Mouse (Mus musculus) limb, embryonic 10.5 days (tissue): ENCODE results near the gene Nt5c2. TPM values are rescaled to one million over a fixed set of nuclear protein-coding genes. Genes with fewer than 3 reads are reported as not detected.
A peak's percentile ranks its signal among the peaks of the same experiment; 100 is the strongest.

Experiments
- DNase-seq: peaks from one replicate; pipeline ENCODE4 v3.0.0-alpha.2; 2017; ENCODE audit warnings: low spot score
- H3K27ac ChIP-seq: fragments of 300-500 bp; sonication (generic); 2 replicates; pipeline ENCODE4 v1.5.1; 2016; ENCODE audit warnings: mild to moderate bottlenecking
- H3K27me3 ChIP-seq: fragments of 300-500 bp; sonication (generic); 2 replicates; pipeline ENCODE4 v1.6.1; 2016; ENCODE audit warnings: low read depth, mild to moderate bottlenecking; ENCODE audit not compliant: poor library complexity, severe bottlenecking
- H3K36me3 ChIP-seq: fragments of 300-500 bp; sonication (generic); 2 replicates; pipeline ENCODE4 v1.6.1; 2016; ENCODE audit warnings: mild to moderate bottlenecking, moderate library complexity
- H3K4me1 ChIP-seq: fragments of 300-500 bp; sonication (generic); 2 replicates; pipeline ENCODE4 v1.6.1; 2016
- H3K4me3 ChIP-seq: fragments of 300-500 bp; sonication (generic); 2 replicates; pipeline ENCODE4 v1.5.1; 2016; ENCODE audit warnings: mild to moderate bottlenecking, moderate library complexity
- H3K9me3 ChIP-seq: fragments of 300-500 bp; sonication (generic); replicated peaks from 2 replicates; pipeline ENCODE4 v1.6.1; 2016; ENCODE audit warnings: mild to moderate bottlenecking
- WGBS: fragments of 180-500 bp; shearing (Covaris S2); methylation state at CpG from one replicate; pipeline ENCODE4 v1.1.7; 2016; 5-methylcytosine and 5-hydroxymethylcytosine counted together
- polyA plus RNA-seq: library from polyadenylated mRNA; unstranded; fragments of >200 nt; fragmentation: Nextera tagmentation; extraction: Ambion mirVana; gene quantifications from 2 replicates; pipeline ENCODE4 v1.2.1, GENCODE M21; 2016

The Nt5c2 gene
- polyA plus RNA-seq = 75.4 and 89.8 TPM in 2 replicates

DNA sequence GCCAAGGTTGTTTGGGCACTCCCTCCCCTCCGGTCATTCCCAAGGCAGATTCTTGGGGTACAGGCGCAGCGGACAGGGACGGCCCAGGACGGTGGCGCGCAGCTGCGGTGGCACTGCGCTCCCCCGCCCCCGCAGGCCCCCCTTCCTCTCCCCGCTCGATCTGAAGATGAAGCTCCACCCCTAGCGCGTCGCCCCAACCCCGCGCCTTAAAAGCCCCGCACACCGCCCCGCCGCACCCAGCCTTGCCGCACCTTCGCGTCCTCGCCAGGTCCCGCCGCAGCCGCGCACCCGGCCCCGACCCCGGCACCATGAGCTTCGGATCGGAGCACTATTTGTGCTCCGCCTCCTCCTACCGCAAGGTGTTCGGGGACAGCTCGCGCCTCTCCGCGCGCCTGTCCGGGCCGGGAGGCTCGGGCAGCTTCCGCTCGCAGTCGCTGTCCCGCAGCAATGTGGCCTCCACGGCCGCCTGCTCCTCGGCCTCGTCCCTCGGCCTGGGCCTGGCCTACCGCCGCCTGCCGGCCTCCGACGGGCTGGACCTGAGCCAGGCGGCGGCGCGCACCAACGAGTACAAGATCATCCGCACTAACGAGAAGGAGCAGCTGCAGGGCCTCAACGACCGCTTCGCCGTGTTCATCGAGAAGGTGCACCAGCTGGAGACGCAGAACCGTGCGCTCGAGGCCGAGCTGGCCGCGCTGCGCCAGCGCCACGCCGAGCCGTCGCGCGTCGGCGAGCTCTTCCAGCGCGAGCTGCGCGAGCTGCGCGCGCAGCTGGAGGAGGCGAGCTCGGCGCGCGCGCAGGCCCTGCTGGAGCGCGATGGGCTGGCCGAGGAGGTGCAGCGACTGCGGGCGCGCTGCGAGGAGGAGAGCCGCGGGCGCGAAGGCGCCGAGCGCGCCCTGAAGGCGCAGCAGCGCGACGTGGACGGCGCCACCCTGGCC lies at the start of gene Nt5c2, which contains the start of gene Ina:
Nt5c2 (minus strand) TSS at position 707 of the 935 bp plus-strand sequence.
Ina (plus strand) TSS at position 252 of the 935 bp plus-strand sequence.
- H3K27ac ChIP-seq = no peak within 1 kb of the TSS
- peak; percentile 71 for DNase-seq

GRCm38 (mm10) chr19:47057684-47058083 lies 42.7 kb upstream of the Nt5c2 start:
- Histone ChIP-seq H3K36me3 (no peaks in the 10 kb centered on the region), H3K9me3 (no peaks in the 10 kb centered on the region), H3K27ac (no peak overlapping the region), H3K4me3 (no peak overlapping the region), H3K4me1 (no peaks in the 10 kb centered on the region), H3K27me3 (no peaks in the 10 kb centered on the region)
- WGBS = 81% methylated on average over 1 of the region's 1 CpGs
- DNase-seq = no peak

More for the DNA sequence above, at the start of gene Nt5c2, which contains the start of gene Ina:
- WGBS = under 1% methylated on average over 118 of the region's 124 CpGs
- Histone ChIP-seq H3K9me3 (no peaks in the 10 kb centered on the region), H3K4me3 (peak within 1 kb of the TSS; percentile 51), H3K4me1 (peaks cover 21% of the 10 kb centered on the region), H3K27me3 (peaks cover 82% of the 10 kb centered on the region), H3K36me3 (no peaks in the 10 kb centered on the region)

GRCm38 (mm10) chr19:47053471-47053870 lies 38.5 kb upstream of the Nt5c2 start:
- Histone ChIP-seq H3K4me3 (no peak overlapping the region), H3K4me1 (peaks cover 20% of the 10 kb centered on the region), H3K36me3 (no peaks in the 10 kb centered on the region), H3K27me3 (no peaks in the 10 kb centered on the region), H3K27ac (no peak overlapping the region), H3K9me3 (no peaks in the 10 kb centered on the region)
- DNase-seq = no peak
- WGBS = 84% methylated on average over 4 of the region's 4 CpGs

GRCm38 (mm10) chr19:47052927-47053326 lies 38.0 kb upstream of the Nt5c2 start:
- WGBS = 81% methylated on average over 4 of the region's 4 CpGs
- no peak for DNase-seq
- Histone ChIP-seq H3K4me3 (no peak overlapping the region), H3K27me3 (no peaks in the 10 kb centered on the region), H3K36me3 (peaks cover 5% of the 10 kb centered on the region), H3K4me1 (peaks cover 20% of the 10 kb centered on the region), H3K27ac (no peak overlapping the region), H3K9me3 (no peaks in the 10 kb centered on the region)

DNA sequence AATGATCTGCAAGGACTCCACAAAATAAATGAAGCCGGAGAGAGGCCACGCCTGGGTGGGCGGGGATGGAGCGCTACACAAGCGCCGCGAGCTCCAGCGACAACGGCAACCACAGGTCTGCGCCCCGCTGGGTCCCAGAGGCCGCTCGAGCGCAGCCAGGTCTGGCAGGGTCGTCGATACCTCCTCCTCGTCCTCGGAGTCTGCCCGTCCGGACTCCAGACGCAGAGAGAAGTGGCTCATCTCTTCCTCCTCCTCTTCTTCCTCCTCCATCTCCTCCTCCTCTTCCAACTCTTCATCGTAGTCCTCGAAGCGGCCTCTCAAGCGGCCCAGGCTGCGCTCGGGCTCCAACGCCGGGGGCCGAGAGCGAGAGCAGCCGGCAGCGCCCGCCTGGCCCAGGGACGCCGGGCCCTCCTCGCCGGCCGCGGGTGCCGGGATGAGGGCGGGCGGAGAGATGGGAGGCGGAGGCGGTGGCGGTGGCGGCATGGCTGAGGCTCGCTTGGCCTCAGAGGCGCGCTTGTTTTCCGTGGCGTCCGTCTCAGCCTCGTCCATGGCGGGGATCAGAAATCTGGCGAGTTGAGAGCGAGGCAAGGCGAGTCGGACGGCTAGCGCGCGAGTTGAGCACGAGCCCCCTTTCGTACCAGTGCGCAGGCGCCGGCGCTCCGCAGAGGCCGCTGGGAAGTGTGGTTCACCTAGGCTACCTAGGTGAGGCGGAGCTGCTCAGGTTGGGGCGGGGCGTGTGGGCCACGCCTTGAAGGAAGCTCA lies 35.5 kb upstream of the Nt5c2 start, which contains the start of gene Pcgf6:
Pcgf6 (minus strand) TSS at position 636 of the 762 bp plus-strand sequence.
- WGBS = under 1% methylated on average over 75 of the region's 75 CpGs
- DNase-seq = peak; percentile 89
- H3K4me3 ChIP-seq = peak within 1 kb of the TSS; percentile 94
- no peaks in the 10 kb centered on the region for H3K9me3 ChIP-seq
- peak within 1 kb of the TSS; percentile 97 for H3K27ac ChIP-seq
- peaks cover 20% of the 10 kb centered on the region for H3K4me1 ChIP-seq
- H3K36me3 ChIP-seq = peaks cover 30% of the 10 kb centered on the region
- H3K27me3 ChIP-seq = no peaks in the 10 kb centered on the region

GRCm38 (mm10) chr19:47049840-47050239 lies 34.9 kb upstream of the Nt5c2 start:
- H3K27ac ChIP-seq = peak overlapping the region; percentile 97
- WGBS = 8% methylated on average over 7 of the region's 7 CpGs

GRCm38 (mm10) chr19:47049061-47049460 lies 34.1 kb upstream of the Nt5c2 start:
- H3K4me1 ChIP-seq = peaks cover 20% of the 10 kb centered on the region

More at GRCm38 (mm10) chr19:47049840-47050239, 34.9 kb upstream of the Nt5c2 start:
- DNase-seq = no peak
- peaks cover 20% of the 10 kb centered on the region for H3K4me1 ChIP-seq
- peaks cover 35% of the 10 kb centered on the region for H3K36me3 ChIP-seq
- H3K9me3 ChIP-seq = no peaks in the 10 kb centered on the region
- no peaks in the 10 kb centered on the region for H3K27me3 ChIP-seq
- H3K4me3 ChIP-seq = peak overlapping the region; percentile 94

DNA sequence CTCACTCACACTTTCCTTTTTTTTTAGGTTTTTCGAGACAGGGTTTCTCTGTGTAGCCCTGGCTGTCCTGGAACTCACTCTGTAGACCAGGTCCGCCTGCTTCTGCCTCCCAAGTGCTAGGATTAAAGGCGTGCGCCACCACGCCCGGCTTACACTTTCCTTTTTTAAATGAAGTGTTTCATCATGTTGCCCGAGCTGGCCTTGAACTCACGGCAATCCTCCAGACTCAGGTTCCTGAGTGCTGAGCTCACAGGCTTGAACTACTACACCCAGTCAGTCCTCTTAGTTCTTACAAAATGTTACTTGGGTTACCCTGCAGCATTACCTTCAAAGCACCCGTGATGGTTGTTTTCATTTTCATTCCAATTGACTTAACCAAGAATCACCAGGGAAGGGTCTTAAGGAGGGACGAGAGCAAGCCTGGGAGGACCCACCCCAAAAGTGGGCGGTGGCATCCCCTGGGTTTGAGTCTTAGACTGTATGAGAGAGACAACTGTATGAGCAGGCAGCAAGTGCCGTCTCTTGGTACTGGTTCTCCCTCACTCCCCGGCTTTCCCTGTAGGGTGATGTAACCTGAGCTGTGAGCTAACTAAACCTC lies 32.4 kb upstream of the Nt5c2 start:
- WGBS = 85% methylated on average over 13 of the region's 13 CpGs
- H3K9me3 ChIP-seq = no peaks in the 10 kb centered on the region
- H3K4me3 ChIP-seq = no peak overlapping the region
- H3K27me3 ChIP-seq = no peaks in the 10 kb centered on the region
- peak; percentile 28 for DNase-seq
- H3K27ac ChIP-seq = no peak overlapping the region
- H3K4me1 ChIP-seq = peaks cover 20% of the 10 kb centered on the region
- peaks cover 55% of the 10 kb centered on the region for H3K36me3 ChIP-seq

More at GRCm38 (mm10) chr19:47049061-47049460, 34.1 kb upstream of the Nt5c2 start:
- Histone ChIP-seq H3K4me3 (peak overlapping the region; percentile 94), H3K36me3 (peaks cover 43% of the 10 kb centered on the region), H3K27me3 (no peaks in the 10 kb centered on the region), H3K27ac (no peak overlapping the region), H3K9me3 (no peaks in the 10 kb centered on the region)
- no peak for DNase-seq
- 66% methylated on average over 4 of the region's 4 CpGs for WGBS

- Histone ChIP-seq H3K36me3 (peaks cover 65% of the 10 kb centered on the region), H3K4me3 (no peak overlapping the region), H3K9me3 (no peaks in the 10 kb centered on the region), H3K27me3 (no peaks in the 10 kb centered on the region), H3K27ac (no peak overlapping the region), H3K4me1 (peaks cover 20% of the 10 kb centered on the region)
- WGBS = 97% methylated on average over 1 of the region's 1 CpGs
- DNase-seq = no peak
Measured at GRCm38 (mm10) chr19:47046343-47046742, 31.4 kb upstream of the Nt5c2 start.

GRCm38 (mm10) chr19:47043608-47044007 lies 28.7 kb upstream of the Nt5c2 start:
- WGBS = 94% methylated on average over 3 of the region's 3 CpGs
- peak; percentile 22 for DNase-seq
- peaks cover 92% of the 10 kb centered on the region for H3K36me3 ChIP-seq
- no peaks in the 10 kb centered on the region for H3K4me1 ChIP-seq
- H3K9me3 ChIP-seq = no peaks in the 10 kb centered on the region
- H3K27me3 ChIP-seq = no peaks in the 10 kb centered on the region
- no peak overlapping the region for H3K27ac ChIP-seq
- no peak overlapping the region for H3K4me3 ChIP-seq

GRCm38 (mm10) chr19:47040720-47041473 lies 25.9 kb upstream of the Nt5c2 start:
- Histone ChIP-seq H3K36me3 (peaks cover 94% of the 10 kb centered on the region), H3K4me1 (no peaks in the 10 kb centered on the region), H3K27ac (no peak overlapping the region), H3K9me3 (no peaks in the 10 kb centered on the region), H3K4me3 (no peak overlapping the region), H3K27me3 (no peaks in the 10 kb centered on the region)
- WGBS = 92% methylated on average over 3 of the region's 3 CpGs
- no peak for DNase-seq

DNA sequence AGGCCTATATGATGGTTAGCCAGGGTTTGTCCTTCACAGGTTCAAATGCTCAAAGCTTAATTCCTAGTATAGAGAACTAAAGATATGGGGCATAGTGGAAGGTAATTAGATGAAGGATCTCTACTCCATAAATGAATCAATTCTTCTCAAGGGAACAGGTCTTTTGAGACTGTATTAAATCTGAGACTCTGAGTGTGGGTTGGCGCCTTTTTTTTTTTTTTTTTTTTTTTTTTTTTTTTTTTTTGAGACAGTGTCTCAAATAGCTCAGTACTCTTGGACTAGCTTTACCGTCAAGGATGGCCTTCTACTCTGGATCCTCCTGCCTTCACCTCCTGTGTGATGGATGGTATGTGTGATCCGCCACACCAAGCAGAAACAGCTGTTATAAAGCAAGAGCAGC lies 21.6 kb upstream of the Nt5c2 start:
- Histone ChIP-seq H3K4me1 (no peaks in the 10 kb centered on the region), H3K4me3 (no peak overlapping the region), H3K27ac (no peak overlapping the region), H3K27me3 (no peaks in the 10 kb centered on the region), H3K36me3 (peaks cover 94% of the 10 kb centered on the region), H3K9me3 (no peaks in the 10 kb centered on the region)
- no peak for DNase-seq
- 89% methylated on average over 3 of the region's 3 CpGs for WGBS
